Mouse (Mus musculus) thymus, postnatal 25 days (tissue): ENCODE measurements at regions not wholly inside any gene's neighbourhood (a gene's known extent, or its start where the extent isn't known, plus 50 kb on each side); places are given as distances from the start of the nearest gene placed in this dataset.

Experiments used
- DNase-seq: peaks from one replicate; pipeline ENCODE4 v3.0.0; 2022

- no peak for DNase-seq
Observed at GRCm38 (mm10) chr3:21824101-21824880, 252.2 kb upstream of the Tbl1xr1 start.

GRCm38 (mm10) chr3:21824913-21825610, 251.4 kb upstream of the Tbl1xr1 start:
- no peak for DNase-seq

GRCm38 (mm10) chr3:21827656-21828055, 248.8 kb upstream of the Tbl1xr1 start:
- no peak for DNase-seq

- DNase-seq = no peak
Observed at GRCm38 (mm10) chr3:21833111-21833510, 243.3 kb upstream of the Tbl1xr1 start.

- DNase-seq = no peak
Observed at GRCm38 (mm10) chr3:21835526-21835925, 240.9 kb upstream of the Tbl1xr1 start.

- no peak for DNase-seq
Observed at GRCm38 (mm10) chr3:21837297-21837946, 239.0 kb upstream of the Tbl1xr1 start.

GRCm38 (mm10) chr3:21840751-21841488, 235.5 kb upstream of the Tbl1xr1 start:
- DNase-seq = no peak

GRCm38 (mm10) chr3:21841506-21841905, 234.9 kb upstream of the Tbl1xr1 start:
- DNase-seq = no peak

- no peak for DNase-seq
Observed at GRCm38 (mm10) chr3:21842545-21843291, 233.7 kb upstream of the Tbl1xr1 start.

- DNase-seq = no peak
Observed at GRCm38 (mm10) chr3:21843292-21843852, 233.1 kb upstream of the Tbl1xr1 start.

- no peak for DNase-seq
Observed at GRCm38 (mm10) chr3:21849831-21850230, 226.6 kb upstream of the Tbl1xr1 start.

GRCm38 (mm10) chr3:21850977-21851376, 225.5 kb upstream of the Tbl1xr1 start:
- DNase-seq = no peak

- DNase-seq = no peak
Observed at GRCm38 (mm10) chr3:21854340-21854739, 222.1 kb upstream of the Tbl1xr1 start.

GRCm38 (mm10) chr3:21859436-21859835, 217.0 kb upstream of the Tbl1xr1 start:
- DNase-seq = no peak

GRCm38 (mm10) chr3:21860915-21861635, 215.4 kb upstream of the Tbl1xr1 start:
- no peak for DNase-seq

GRCm38 (mm10) chr3:21861636-21861970, 214.8 kb upstream of the Tbl1xr1 start:
- no peak for DNase-seq

- DNase-seq = no peak
Observed at GRCm38 (mm10) chr3:21864391-21864790, 212.1 kb upstream of the Tbl1xr1 start.

- DNase-seq = no peak
Observed at GRCm38 (mm10) chr3:21865856-21866255, 210.6 kb upstream of the Tbl1xr1 start.

- DNase-seq = no peak
Observed at GRCm38 (mm10) chr3:21878396-21878795, 198.1 kb upstream of the Tbl1xr1 start.

GRCm38 (mm10) chr3:21884216-21884615, 192.2 kb upstream of the Tbl1xr1 start:
- DNase-seq = no peak

- DNase-seq = no peak
Observed at GRCm38 (mm10) chr3:21888710-21889109, 187.7 kb upstream of the Tbl1xr1 start.
